Mouse (Mus musculus) ovary, adult 10 weeks (tissue): Measurements from ENCODE around the gene Slx1b. TPM values are rescaled to one million over a fixed set of nuclear protein-coding genes. Genes with fewer than 3 reads are reported as not detected.

Source experiments
- polyA plus RNA-seq: library from polyadenylated mRNA; stranded (reverse); fragments of 350-450 nt; fragmentation: Illumina TruSeq; extraction: RNeasy Lipid Tissue Mini Kit (QIAGEN cat#74804); gene quantifications from one replicate; pipeline ENCODE4 v1.2.3, GENCODE M21; 2014

Slx1b gene
- polyA plus RNA-seq, result 1.2 TPM

GRCm38 (mm10) chr7:126695631-126696207 lies at the start of gene Slx1b:
Gene Slx1b, minus strand, starts transcription at chr7:126695784.

DNA sequence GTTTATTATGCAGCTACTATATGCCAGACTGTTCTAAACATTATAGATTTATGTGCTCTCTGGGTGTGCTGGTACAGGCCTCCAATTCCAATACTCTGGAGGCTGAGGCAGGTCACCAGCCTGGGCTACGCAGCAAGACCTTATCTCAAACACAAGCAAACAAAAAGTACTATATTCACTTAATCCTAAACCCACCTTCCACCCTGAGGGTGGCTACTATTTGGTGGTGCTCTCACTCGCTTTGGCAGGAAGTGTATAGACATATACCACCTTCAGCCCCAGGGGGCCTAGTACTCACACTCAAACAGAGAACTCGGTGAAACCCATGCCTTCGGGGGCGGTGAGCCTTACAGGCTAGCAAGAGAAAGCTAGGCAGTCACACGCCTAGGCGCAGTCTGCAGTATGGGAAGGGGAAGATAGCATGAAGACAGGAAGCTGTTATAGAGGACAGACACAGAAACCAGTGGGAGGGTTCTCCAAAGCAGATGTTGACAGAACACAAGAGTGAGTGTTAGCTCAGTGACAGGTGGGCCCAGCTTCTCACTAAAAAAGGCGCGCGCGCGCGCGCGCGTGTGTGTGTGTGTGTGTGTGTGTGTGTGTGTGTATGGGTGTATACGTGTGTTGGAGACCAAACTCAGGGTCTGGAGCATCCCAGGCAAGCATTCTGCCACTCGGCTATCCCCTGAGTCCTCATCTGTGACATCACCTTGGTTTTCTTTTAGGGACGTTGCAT lies 12.0 kb upstream of the Slx1b start, which contains the start of gene Coro1a:
TSS of gene Coro1a (minus strand) at position 346 of the 733 bp plus-strand sequence.

DNA sequence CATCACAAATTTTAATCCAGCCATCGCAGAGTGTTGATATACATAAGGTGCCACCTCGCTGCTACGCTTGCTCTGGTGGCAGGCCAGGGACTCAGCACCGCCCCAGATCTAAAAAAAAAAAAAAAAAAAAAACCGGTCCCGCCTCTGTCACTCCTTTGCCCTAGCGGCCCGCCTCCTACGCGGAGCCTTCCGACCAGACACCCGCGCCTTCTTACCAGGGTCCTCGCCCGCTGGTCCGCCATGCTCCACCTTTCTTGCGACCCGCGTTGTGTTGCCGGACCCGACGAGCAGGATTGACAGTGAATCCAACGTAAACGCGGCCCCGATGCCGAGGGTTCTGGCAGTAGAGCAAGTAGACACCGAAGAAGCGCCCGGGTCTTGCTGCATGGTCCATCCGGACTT lies 373 bp downstream of the Slx1b start, which contains the start of gene Bola2:
TSS of gene Bola2 (plus strand) at position 192 of the 402 bp plus-strand sequence.

DNA sequence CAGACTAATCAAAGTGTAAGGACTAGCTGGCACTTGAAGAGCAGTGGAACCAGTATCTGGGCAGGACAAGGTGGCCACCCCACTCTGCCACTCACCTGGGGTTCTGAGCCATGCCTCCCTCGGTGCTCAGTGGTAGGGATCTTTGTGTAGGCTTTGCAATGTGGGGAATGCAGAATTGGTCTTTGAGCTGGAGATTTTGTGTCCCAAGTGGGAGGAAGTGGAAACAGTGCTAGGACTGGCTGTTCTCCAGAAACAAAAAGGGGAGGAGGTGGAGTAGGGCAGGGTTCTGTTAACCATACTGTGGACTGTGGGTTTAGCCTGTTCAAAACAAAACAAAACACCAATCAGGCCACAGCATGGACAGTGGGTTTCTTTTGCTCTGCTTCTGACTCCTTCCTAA lies 19.4 kb downstream of the Slx1b start, which contains the start of gene Sult1a1:
TSS of gene Sult1a1 (minus strand) at position 226 of the 400 bp plus-strand sequence.

DNA sequence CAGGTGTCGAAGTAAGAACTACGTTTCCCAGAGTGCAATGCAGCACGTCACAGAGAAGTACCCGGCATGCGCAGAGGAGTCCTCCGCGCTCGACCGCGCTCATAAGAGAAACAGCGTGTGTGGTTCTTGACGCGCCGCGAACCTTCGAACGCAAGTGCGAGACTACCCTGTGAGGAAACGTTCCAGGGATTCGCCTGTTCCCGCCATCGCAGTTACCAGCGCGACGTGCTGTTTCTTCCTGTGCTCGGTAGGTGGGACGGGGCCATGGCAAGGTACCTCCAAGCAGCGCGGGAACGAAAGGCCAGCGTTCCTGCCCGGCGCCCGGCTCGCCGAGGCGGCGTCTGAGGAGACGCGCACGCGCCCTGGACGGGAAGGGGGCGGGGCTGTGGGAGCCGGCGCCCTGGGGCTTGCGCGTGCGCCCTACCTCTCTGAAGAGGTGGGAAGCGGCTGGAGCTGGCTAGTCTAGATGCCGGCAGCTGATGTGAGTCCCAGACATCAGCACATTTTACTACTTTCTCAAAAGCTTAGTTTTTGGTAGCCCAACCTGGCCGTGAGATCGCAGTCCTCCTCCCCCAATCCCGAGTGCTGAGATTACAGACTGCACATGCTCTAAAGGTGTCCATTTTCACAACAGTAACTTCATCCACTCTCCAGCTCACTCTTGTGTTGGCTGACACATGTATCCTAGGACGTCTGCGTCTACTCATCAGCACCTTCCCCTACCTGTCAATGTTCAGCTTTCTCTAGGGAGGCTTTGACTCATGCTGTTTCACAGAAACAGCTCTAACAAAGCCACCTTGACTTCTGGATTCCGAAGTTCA lies 46.1 kb downstream of the Slx1b start, which contains the start of gene Sgf29:
TSS of gene Sgf29 (plus strand) at position 79 of the 821 bp plus-strand sequence.

Other genes with a start within 250 kb of the Slx1b start
- not detected for gene Atp2a1, start 232.7 kb downstream of the Slx1b start, polyA plus RNA-seq
- gene Sh2b1, start 220.4 kb downstream of the Slx1b start, polyA plus RNA-seq, result 0.57 TPM
- gene Tufm, start 208.4 kb downstream of the Slx1b start, polyA plus RNA-seq, result 2.9 TPM
- 24.4 TPM for gene Atxn2l, start 192.3 kb downstream of the Slx1b start, polyA plus RNA-seq
- gene Eif3c, start 129.4 kb downstream of the Slx1b start, polyA plus RNA-seq, result 340 TPM
- gene Apobr, start 110.8 kb downstream of the Slx1b start, polyA plus RNA-seq, result 0.26 TPM
- gene Cln3, start 110.0 kb downstream of the Slx1b start, polyA plus RNA-seq, result 1.4 TPM
- gene Il27, start 100.8 kb downstream of the Slx1b start, polyA plus RNA-seq, result not detected
- 10.7 TPM for gene Nupr1, start 64.9 kb downstream of the Slx1b start, polyA plus RNA-seq
- 2.7 TPM for gene Sgf29, start 46.5 kb downstream of the Slx1b start, polyA plus RNA-seq
- gene Sult1a1, start 19.4 kb downstream of the Slx1b start, polyA plus RNA-seq, result 42.1 TPM
- gene Bola2, start 383 bp downstream of the Slx1b start, polyA plus RNA-seq, result 0.26 TPM
- gene Coro1a, start 12.0 kb upstream of the Slx1b start, polyA plus RNA-seq, result 2.9 TPM
- gene Mapk3, start 63.8 kb upstream of the Slx1b start, polyA plus RNA-seq, result 15.3 TPM
- gene Gdpd3, start 70.5 kb upstream of the Slx1b start, polyA plus RNA-seq, result not detected
- 9.1 TPM for gene Ypel3, start 81.2 kb upstream of the Slx1b start, polyA plus RNA-seq
- gene Tbx6, start 85.7 kb upstream of the Slx1b start, polyA plus RNA-seq, result not detected
- 36.4 TPM for gene Ppp4c, start 96.7 kb upstream of the Slx1b start, polyA plus RNA-seq
- gene Fam57b, start 101.9 kb upstream of the Slx1b start, polyA plus RNA-seq, result 1.5 TPM
- gene 4930451I11Rik, start 135.9 kb upstream of the Slx1b start, polyA plus RNA-seq, result not detected
- not detected for gene Doc2a, start 151.6 kb upstream of the Slx1b start, polyA plus RNA-seq
- gene Hirip3, start 166.2 kb upstream of the Slx1b start, polyA plus RNA-seq, result 21.5 TPM
- gene Ino80e, start 166.6 kb upstream of the Slx1b start, polyA plus RNA-seq, result 19.9 TPM
- 8.2 TPM for gene Taok2, start 188.9 kb upstream of the Slx1b start, polyA plus RNA-seq
- gene Tmem219, start 227.1 kb upstream of the Slx1b start, polyA plus RNA-seq, result 6.6 TPM
- gene Kctd13, start 233.1 kb upstream of the Slx1b start, polyA plus RNA-seq, result 1.9 TPM